Mouse (Mus musculus): ENCODE measurements at regions not wholly inside any gene's neighbourhood (a gene's known extent, or its start where the extent isn't known, plus 50 kb on each side); places are given as distances from the start of the nearest gene placed in this dataset.

GRCm38 (mm10) chr5:75342599-75342998 lies 190.5 kb downstream of the Pdgfra start:
- DNase-seq (ENCODE audit: extremely low spot score), result no peak

DNA sequence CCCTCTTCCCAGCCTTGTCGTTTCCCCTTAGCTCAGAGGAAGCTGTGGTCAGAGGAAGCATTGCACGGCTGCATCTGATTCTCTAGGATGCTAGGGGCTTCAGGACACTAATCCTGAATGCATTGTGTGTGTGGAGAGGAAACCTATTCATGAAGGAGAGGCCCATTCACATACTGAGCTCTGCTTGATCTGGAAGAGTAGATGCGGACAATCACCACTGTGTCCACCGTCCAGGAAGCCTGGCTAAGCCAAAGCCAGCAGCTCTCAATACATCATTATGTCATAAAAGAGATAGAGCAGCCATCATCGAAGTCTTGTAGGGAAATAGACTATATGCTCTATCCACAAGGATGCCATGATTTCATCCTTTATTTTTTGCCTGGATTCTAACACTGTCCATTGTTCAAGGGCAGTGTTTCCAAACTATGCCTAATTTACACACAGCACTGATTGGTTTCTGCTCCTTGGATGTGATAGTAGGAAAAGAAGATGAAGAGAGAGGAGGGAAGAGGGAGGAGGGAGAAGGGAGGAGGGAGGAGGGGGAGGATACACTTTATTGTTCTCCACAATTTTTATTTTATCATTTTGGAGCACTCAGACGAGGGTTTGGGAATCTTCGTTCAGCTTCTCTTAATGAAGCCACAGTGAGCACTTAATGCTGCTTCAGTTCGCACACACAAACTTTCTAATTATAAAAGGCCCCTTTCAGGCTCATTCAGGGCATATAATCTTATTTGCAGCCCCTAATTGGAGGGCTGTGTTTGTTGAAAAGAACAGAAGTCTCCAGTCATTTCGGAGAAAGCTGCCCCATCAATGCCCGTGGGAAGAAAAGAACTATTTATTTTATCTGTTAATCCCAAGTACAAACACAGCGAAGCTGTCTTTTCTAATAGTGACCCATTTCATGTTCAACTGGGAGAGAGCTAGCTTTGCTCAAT lies 195.0 kb downstream of the Pdgfra start:
- peak; percentile 9 for DNase-seq (ENCODE audit: extremely low spot score)

DNA sequence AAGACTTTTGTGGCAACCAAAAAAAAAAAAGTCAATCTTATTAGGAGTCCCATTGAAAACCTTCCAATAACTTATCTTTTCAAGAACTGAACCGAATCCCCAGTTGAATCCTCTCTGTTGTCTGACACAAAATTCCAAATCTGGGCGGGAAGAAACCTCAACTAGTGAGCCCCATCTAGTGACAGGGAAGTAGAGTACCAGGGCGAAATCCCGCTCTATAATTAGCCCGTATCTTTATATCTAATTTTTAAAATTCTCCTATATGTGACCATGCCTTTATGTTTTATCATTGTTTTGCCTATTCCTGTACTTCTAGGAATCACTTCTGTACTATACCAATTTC lies 195.7 kb downstream of the Pdgfra start:
- DNase-seq (ENCODE audit: extremely low spot score), result no peak

DNA sequence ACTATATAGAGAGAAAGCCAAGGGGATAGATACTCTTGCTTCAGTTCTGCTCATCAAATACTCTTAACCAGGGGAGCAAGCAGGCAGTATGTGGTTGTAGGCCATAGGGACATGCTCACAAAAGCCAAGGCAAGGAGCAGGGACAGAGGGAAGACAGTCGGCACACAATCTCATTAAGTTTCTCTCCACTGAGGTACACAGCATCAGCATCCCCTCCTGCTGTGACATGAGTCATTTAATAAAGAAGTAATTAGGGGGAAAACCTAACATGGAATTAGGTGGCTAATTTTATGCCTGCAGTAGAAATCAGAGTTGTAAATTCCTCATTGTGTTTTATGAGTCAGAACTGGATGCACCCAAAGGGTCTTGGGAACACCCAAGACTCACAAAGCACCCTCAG lies 203.2 kb downstream of the Pdgfra start:
- DNase-seq (ENCODE audit: extremely low spot score), result no peak

- DNase-seq (ENCODE audit: extremely low spot score), result no peak
Observed at GRCm38 (mm10) chr5:75358869-75359268, 206.8 kb downstream of the Pdgfra start.

- DNase-seq (ENCODE audit: extremely low spot score), result no peak
Observed at GRCm38 (mm10) chr5:75363832-75364231, 210.9 kb upstream of the Kit start.

- no peak for DNase-seq (ENCODE audit: extremely low spot score)
Observed at GRCm38 (mm10) chr5:75367282-75367681, 207.4 kb upstream of the Kit start.

- no peak for DNase-seq (ENCODE audit: extremely low spot score)
Observed at GRCm38 (mm10) chr5:75368691-75369090, 206.0 kb upstream of the Kit start.

DNA sequence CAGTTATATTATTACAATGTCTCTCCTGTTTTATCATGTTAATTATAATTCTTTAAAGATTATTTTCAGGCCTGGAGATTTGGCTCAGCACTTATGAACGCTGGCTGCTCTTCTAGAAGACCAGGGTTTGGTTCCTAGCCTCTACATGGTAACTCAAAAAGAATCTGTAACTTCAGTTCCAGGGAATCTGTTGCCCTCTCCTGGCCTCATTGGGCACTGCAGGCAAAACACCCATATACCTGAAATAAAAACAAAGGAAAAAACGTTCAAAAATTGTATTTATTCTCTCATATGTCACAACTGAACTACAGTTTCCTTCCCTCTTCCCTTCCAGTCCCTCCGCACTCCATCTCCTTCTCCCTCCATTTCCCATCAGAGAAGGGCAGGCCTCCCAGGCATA lies 201.9 kb upstream of the Kit start:
- DNase-seq (ENCODE audit: extremely low spot score), result no peak

- peak; percentile 22 for DNase-seq (ENCODE audit: extremely low spot score)
Observed at GRCm38 (mm10) chr5:75377311-75378300, 197.1 kb upstream of the Kit start.

DNA sequence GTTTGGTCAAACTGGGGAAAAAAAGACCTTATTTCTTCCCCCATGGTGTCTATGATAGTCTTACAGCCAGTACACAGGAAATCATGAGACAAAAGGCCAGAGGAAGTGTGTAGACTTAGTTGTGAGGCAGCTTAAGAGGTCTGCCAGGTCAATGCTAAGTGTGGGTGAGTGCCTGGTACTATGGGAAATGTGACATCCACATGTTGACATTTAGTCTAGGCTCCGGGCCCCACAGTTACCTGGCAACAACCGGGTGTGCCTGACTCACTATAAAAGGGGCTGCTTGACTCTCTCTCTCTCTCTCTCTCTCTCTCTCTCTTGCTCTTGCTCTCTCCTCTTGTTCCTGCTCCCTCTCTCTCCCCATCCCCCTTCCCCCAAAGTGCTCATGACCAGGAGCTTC lies 196.1 kb upstream of the Kit start:
- DNase-seq (ENCODE audit: extremely low spot score), result no peak

DNA sequence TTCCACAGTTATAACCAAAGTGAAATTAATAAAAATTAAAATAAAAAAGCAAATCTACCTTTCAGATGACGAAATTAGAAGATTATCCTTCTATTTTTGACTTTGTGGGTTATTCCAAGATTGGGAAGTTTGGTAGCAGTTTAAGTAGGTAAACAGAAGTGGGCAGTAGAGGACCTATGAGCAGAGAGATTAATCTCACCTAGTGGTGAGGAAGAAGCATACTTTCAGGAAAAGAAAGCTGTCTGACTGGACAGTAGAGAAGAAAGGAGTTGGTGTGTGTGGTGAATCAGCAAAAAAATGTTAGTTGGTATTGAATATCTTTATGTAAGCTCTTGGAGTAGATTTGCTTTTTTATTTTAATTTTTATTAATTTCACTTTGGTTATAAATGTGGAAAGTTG lies 194.4 kb upstream of the Kit start:
- DNase-seq (ENCODE audit: extremely low spot score), result no peak

GRCm38 (mm10) chr5:75382138-75382537 lies 192.6 kb upstream of the Kit start:
- no peak for DNase-seq (ENCODE audit: extremely low spot score)

GRCm38 (mm10) chr5:75387886-75388454 lies 186.7 kb upstream of the Kit start:
- no peak for DNase-seq (ENCODE audit: extremely low spot score)

- DNase-seq (ENCODE audit: extremely low spot score), result no peak
Observed at GRCm38 (mm10) chr5:75388699-75389260, 185.9 kb upstream of the Kit start.

DNA sequence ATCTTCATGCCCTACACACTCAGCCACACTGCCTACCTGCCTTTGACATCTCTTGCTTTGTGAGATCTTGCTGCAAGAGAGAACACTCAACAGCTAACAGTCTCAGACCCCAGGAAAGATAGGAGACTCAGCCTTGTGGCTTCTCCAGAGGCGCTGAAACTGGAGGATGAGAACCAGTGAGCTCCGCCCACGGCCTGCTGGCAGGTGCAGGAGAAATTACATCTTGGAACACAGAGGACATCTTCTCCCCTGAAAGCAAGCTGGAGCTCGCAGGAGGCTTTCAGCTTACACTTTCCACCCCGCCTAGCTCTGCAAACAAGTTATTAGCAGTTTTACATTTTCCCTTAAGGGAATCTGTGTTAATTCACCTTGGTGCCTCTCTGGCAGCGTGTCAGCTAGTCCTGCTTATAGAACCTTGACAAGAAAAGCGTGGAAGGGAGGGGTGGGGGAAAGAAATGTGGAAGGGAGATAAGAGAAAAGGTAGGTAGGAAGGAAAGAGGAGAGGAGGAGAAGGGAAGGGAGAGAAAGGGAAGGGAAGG lies 185.2 kb upstream of the Kit start:
- DNase-seq (ENCODE audit: extremely low spot score), result no peak

DNA sequence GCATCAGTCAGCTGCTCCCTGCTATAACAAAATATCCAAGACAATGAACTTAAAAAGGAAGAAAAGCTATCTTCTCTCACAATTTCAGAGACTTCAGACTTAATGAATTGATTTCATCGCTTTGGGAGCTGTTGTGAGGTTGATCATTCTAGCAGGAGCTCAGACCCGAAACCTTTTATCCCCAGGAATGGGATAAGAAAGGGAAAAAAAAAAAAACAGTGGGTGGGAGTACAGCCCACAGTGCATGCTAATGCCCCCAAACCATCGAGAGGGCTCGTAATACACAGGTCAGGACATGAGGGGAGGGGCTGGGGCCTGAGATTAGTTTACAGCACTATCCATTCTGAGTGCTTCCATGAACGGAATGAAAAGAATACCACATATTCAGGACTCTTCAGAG lies 175.9 kb upstream of the Kit start:
- no peak for DNase-seq (ENCODE audit: extremely low spot score)

GRCm38 (mm10) chr5:75401734-75402133 lies 173.0 kb upstream of the Kit start:
- no peak for DNase-seq (ENCODE audit: extremely low spot score)

- no peak for DNase-seq (ENCODE audit: extremely low spot score)
Observed at GRCm38 (mm10) chr5:75402631-75403030, 172.1 kb upstream of the Kit start.

DNA sequence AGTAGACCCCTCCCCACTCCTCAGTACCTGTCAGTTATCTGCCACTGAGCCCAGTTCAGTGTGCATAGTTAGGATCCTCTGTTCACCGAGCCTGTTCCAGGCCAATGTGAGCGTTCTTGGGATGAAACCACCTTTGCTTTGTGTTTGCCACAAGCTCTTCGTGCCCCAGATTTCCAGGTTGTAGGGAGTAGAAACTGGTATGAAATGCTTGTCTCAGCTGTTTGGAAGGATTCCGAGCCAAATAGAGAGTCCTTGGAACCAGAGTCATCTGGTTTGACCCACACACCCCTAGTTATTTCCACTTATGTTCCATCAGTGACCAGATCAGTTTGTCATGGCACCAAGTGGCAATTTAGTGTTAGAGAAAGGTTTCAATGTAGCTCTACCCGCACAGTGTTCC lies 171.2 kb upstream of the Kit start:
- no peak for DNase-seq (ENCODE audit: extremely low spot score)

GRCm38 (mm10) chr5:75404601-75405285 lies 170.0 kb upstream of the Kit start:
- DNase-seq (ENCODE audit: extremely low spot score), result no peak

Data from embryo, embryonic 9.5 days (tissue).